Mouse (Mus musculus) lung, embryonic 16.5 days (tissue): ENCODE results near the gene Pald1. TPM values are rescaled to one million over a fixed set of nuclear protein-coding genes. Genes with fewer than 3 reads are reported as not detected.

Experiments used
- ATAC-seq: fragments of 200-750 bp; cut with Nextera tagmentation; 2 replicates; pipeline ENCODE4 v1.8.0; 2017; ENCODE audit warnings: low read depth, mild to moderate bottlenecking, moderate library complexity
- H3K27ac ChIP-seq: fragments of 300-500 bp; sonication (generic); 2 replicates; pipeline ENCODE4 v1.5.1; 2014; ENCODE audit warnings: mild to moderate bottlenecking, control low read depth, low read length
- H3K27me3 ChIP-seq: fragments of 300-500 bp; sonication (generic); 2 replicates; pipeline ENCODE4 v1.6.1; 2014; ENCODE audit warnings: low read depth, low read length, mixed read lengths; ENCODE audit not compliant: control insufficient read depth, insufficient read depth
- H3K36me3 ChIP-seq: fragments of 300-500 bp; sonication (generic); 2 replicates; pipeline ENCODE4 v1.6.1; 2014; ENCODE audit warnings: low read length; ENCODE audit not compliant: control insufficient read depth, insufficient read depth
- H3K4me1 ChIP-seq: fragments of 300-500 bp; sonication (generic); replicated peaks from 2 replicates; pipeline ENCODE4 v1.6.1; 2014; ENCODE audit warnings: low read length, mixed read lengths; ENCODE audit not compliant: control insufficient read depth, insufficient read depth
- H3K4me2 ChIP-seq: fragments of 300-500 bp; sonication (generic); 2 replicates; pipeline ENCODE4 v1.6.1; 2014; ENCODE audit warnings: low read depth, low read length, control low read depth
- H3K4me3 ChIP-seq: fragments of 300-500 bp; sonication (generic); 2 replicates; pipeline ENCODE4 v1.5.1; 2014; ENCODE audit warnings: mild to moderate bottlenecking, low read length, control low read depth
- H3K9ac ChIP-seq: fragments of 300-500 bp; sonication (generic); 2 replicates; pipeline ENCODE4 v1.6.1; 2014; ENCODE audit warnings: low read length, control low read depth
- H3K9me3 ChIP-seq: fragments of 300-500 bp; sonication (generic); 2 replicates; pipeline ENCODE4 v1.6.1; 2016; ENCODE audit warnings: low read length; ENCODE audit not compliant: control insufficient read depth
- WGBS: fragments of 180-500 bp; shearing (Covaris S2); extraction: QIAGEN DNeasy Blood & Tissue Kit; methylation state at CpG from one replicate; pipeline ENCODE4 v1.1.7; 2014; 5-methylcytosine and 5-hydroxymethylcytosine counted together
- polyA plus RNA-seq: library from polyadenylated mRNA; unstranded; fragments of >200 nt; fragmentation: Nextera tagmentation; extraction: Ambion mirVana; gene quantifications from 2 replicates; pipeline ENCODE4 v1.2.1, GENCODE M21; 2015

The Pald1 gene
- 49.4 and 49.9 TPM in 2 replicates for polyA plus RNA-seq

GRCm38 (mm10) chr10:61383021-61383714 is at the start of gene Pald1:
Gene Pald1, minus strand, starts transcription at chr10:61383530.
- no peaks in the 10 kb centered on the region for H3K9me3 ChIP-seq
- WGBS: 0% methylated on average over 46 of the region's 60 CpGs
- peak within 1 kb of the TSS; percentile 81 for H3K4me3 ChIP-seq
- peak within 1 kb of the TSS; percentile 64 for H3K27ac ChIP-seq
- H3K27me3 ChIP-seq: no peaks in the 10 kb centered on the region
- H3K9ac ChIP-seq: peak within 1 kb of the TSS; percentile 80
- H3K36me3 ChIP-seq: no peaks in the 10 kb centered on the region
- H3K4me2 ChIP-seq: peak within 1 kb of the TSS; percentile 90
- peak; percentile 82 for ATAC-seq
- peaks cover 51% of the 10 kb centered on the region for H3K4me1 ChIP-seq

DNA sequence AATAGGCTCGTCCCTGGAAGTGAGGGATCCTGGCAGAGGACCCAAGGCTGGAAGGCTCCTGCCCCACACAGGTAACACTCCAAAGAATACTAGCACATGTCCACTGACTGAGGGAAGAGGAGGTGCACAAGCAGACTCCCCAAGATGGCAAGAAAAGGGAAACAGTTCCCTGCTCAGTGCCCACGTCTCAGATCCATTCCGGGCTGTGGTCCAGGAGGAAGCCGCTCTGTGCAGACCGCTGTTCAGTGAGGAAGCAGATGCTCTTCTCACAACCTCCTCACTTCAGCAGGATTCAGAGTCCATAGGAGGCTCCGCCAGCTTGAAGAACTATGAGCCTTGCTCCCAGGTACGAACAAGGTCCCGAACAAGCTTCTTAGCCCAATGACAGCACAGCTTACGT is 48.0 kb upstream of the Pald1 start:
- ATAC-seq: no peak
- Histone ChIP-seq H3K27me3 (no peaks in the 10 kb centered on the region), H3K36me3 (peaks cover 38% of the 10 kb centered on the region), H3K27ac (no peak overlapping the region), H3K9me3 (no peaks in the 10 kb centered on the region), H3K9ac (no peak overlapping the region), H3K4me2 (no peak overlapping the region), H3K4me3 (no peak overlapping the region), H3K4me1 (no peaks in the 10 kb centered on the region)
- 87% methylated on average over 9 of the region's 9 CpGs for WGBS

DNA sequence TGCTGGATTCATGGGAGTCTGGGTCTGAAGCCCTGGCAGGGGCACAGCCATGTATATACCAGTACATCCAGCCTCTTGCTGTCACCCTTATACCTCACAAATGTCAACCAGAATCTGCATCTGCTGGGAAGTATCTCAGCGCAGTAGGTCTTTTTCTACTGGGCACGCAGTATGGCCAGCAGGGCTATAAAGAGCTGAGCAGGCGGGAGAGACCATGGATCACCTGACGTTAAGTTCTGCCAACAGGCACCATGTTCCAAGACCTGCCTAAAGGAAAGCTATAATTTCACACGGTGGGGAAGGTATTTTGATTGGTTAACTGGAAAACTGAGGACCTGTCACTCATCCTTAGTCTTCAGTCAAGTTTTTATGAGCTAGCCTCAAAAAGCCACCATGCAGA is 45.7 kb upstream of the Pald1 start:
- Histone ChIP-seq H3K36me3 (peaks cover 30% of the 10 kb centered on the region), H3K9me3 (no peaks in the 10 kb centered on the region), H3K4me3 (no peak overlapping the region), H3K27me3 (no peaks in the 10 kb centered on the region), H3K4me2 (no peak overlapping the region), H3K27ac (no peak overlapping the region), H3K4me1 (peaks cover 5% of the 10 kb centered on the region), H3K9ac (no peak overlapping the region)
- no peak for ATAC-seq
- 87% methylated on average over 5 of the region's 5 CpGs for WGBS

DNA sequence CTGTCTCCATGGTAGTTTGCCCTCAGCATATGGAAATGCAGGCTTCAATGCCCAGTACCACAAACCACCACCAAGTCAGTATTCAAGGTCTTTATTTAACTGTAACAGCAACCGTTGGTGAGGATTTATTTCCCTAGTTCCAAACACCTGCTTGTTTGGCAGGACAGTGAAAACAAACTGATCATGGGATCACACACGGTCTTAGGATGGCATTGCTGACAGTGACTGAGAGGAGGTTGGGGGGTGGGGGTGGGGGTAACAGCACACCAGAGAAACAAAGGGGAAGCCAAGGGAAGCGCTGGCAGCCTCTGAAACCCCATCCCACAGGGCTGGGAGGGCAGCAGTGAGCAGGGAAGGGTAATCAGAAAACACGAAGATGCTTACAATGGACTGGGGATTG is 45.1 kb upstream of the Pald1 start:
- 59% methylated on average over 4 of the region's 4 CpGs for WGBS

GRCm38 (mm10) chr10:61427951-61428350 is 44.6 kb upstream of the Pald1 start:
- ATAC-seq: no peak
- Histone ChIP-seq H3K36me3 (peaks cover 19% of the 10 kb centered on the region), H3K27ac (no peak overlapping the region), H3K27me3 (no peaks in the 10 kb centered on the region), H3K4me3 (no peak overlapping the region), H3K9me3 (no peaks in the 10 kb centered on the region), H3K9ac (no peak overlapping the region), H3K4me1 (peaks cover 5% of the 10 kb centered on the region), H3K4me2 (no peak overlapping the region)
- WGBS: 80% methylated on average over 6 of the region's 6 CpGs

More for the DNA sequence above, 45.1 kb upstream of the Pald1 start:
- ATAC-seq: no peak
- H3K36me3 ChIP-seq: peaks cover 24% of the 10 kb centered on the region
- H3K4me3 ChIP-seq: no peak overlapping the region
- no peaks in the 10 kb centered on the region for H3K27me3 ChIP-seq
- peaks cover 5% of the 10 kb centered on the region for H3K4me1 ChIP-seq
- H3K9ac ChIP-seq: no peak overlapping the region
- no peak overlapping the region for H3K4me2 ChIP-seq
- no peaks in the 10 kb centered on the region for H3K9me3 ChIP-seq
- H3K27ac ChIP-seq: no peak overlapping the region

DNA sequence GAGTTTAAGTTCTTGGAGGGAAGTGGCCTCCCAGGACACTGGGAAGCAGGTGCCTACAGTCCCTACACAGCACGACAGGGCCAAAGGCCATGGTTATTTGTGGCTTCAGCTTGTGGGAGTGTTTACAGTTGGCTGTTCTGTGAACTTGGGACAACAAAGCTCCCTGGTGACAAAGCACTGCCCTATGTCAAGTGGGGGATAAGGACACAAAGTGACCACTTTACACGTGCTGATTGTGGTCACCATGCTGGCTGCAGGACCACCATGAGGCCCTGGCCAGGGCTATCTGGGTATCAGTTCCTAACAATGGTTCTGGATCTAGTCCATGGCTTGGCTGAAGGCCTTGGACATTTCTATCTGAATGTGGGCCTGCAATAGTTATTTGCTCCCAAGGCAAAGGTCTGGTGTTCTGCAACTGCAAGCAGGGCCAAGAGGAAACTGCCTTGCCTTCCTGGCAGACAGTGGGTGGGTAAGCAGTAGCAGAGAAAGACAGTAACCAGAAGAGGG is 43.0 kb upstream of the Pald1 start:
- no peak for ATAC-seq
- Histone ChIP-seq H3K27ac (no peak overlapping the region), H3K27me3 (no peaks in the 10 kb centered on the region), H3K36me3 (peaks cover 12% of the 10 kb centered on the region), H3K9ac (no peak overlapping the region), H3K4me2 (no peak overlapping the region), H3K4me1 (peaks cover 5% of the 10 kb centered on the region), H3K9me3 (no peaks in the 10 kb centered on the region), H3K4me3 (no peak overlapping the region)
- 33% methylated on average over 2 of the region's 2 CpGs for WGBS

DNA sequence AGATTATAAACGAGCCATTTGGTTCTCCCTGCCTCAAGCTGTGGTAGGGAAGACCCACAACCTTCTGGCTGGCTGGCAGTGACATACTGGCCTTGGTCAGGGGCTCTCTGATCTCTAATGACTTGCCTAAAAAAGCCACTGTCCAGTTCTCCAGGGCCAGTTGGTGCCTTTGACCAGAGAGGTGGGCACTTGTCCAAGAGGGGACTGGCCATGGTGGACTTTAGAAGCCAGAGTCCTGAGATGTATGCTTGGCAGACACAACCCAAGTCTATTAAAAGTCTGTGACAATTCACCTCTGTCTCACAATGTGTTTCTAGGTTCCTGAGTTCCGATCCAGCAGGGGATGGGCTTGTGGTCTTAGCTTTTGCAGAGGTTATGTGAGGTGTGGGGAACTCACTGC is 41.7 kb upstream of the Pald1 start:
- Histone ChIP-seq H3K4me1 (peaks cover 5% of the 10 kb centered on the region), H3K4me2 (no peak overlapping the region), H3K27me3 (peaks cover 2% of the 10 kb centered on the region), H3K9ac (no peak overlapping the region), H3K36me3 (peaks cover 2% of the 10 kb centered on the region), H3K9me3 (no peaks in the 10 kb centered on the region), H3K4me3 (no peak overlapping the region), H3K27ac (no peak overlapping the region)
- 56% methylated on average over 2 of the region's 2 CpGs for WGBS
- ATAC-seq: no peak

DNA sequence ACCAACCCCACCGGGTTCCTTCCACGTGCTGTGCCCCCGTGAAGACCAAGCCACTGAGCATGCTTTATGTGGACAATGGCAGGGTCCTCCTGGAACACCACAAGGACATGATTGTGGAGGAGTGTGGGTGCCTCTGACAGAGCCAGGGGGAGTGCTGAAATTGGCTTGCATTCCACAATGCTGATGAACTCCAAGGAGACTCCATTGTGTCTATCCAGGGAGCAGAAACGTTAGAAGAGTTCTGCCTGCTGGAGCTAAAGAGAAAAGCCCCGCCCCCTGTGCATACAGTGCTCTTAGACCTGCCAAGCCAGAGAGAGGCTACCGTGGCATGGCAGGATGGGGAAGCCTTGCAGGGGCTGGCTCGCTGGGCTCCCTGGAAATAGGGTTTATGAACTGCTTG is 41.2 kb upstream of the Pald1 start:
- Histone ChIP-seq H3K4me2 (no peak overlapping the region), H3K9me3 (no peaks in the 10 kb centered on the region), H3K4me1 (peaks cover 8% of the 10 kb centered on the region), H3K36me3 (0 out of 2 replicates have a peak, but pooled peaks cover 2% of the 10 kb centered on the region), H3K4me3 (no peak overlapping the region), H3K27ac (no peak overlapping the region), H3K27me3 (peaks cover 7% of the 10 kb centered on the region), H3K9ac (no peak overlapping the region)
- 22% methylated on average over 7 of the region's 7 CpGs for WGBS
- ATAC-seq: peak; percentile 59

DNA sequence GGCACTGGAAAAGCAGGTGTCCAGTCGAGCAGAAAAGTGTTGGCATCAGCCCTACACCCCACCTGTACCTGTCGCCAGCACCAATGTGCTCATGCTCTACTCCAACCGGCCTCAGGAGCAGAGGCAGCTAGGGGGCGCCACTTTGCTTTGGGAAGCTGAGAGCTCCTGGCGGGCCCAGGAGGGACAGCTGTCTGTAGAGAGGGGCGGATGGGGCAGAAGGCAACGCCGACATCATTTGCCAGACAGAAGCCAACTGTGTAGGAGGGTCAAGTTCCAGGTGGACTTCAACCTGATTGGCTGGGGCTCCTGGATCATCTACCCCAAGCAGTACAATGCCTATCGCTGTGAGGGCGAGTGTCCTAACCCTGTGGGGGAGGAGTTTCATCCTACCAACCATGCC is 40.0 kb upstream of the Pald1 start:
- no peak for ATAC-seq
- Histone ChIP-seq H3K9me3 (no peaks in the 10 kb centered on the region), H3K27me3 (peaks cover 19% of the 10 kb centered on the region), H3K4me3 (no peak overlapping the region), H3K27ac (no peak overlapping the region), H3K9ac (no peak overlapping the region), H3K4me2 (no peak overlapping the region), H3K36me3 (no peaks in the 10 kb centered on the region), H3K4me1 (peaks cover 15% of the 10 kb centered on the region)
- 67% methylated on average over 10 of the region's 10 CpGs for WGBS
